Mouse (Mus musculus) megakaryocyte, embryonic 14.5 days (primary cell): ENCODE data around the gene Olfr214. TPM values are rescaled to one million over a fixed set of nuclear protein-coding genes. Genes with fewer than 3 reads are reported as not detected.
"Not testable (repeated sequence)": the region's sequence is repeated elsewhere in the genome, so short reads cannot be mapped to it uniquely, and the experiment has no call there.

Experiments
- H3K27me3 ChIP-seq: replicated peaks from 2 replicates; pipeline ENCODE3; 2012; ENCODE audit warnings: inconsistent platforms
- H3K36me3 ChIP-seq: replicated peaks from 2 replicates; pipeline ENCODE3; 2012; ENCODE audit warnings: low read length, inconsistent platforms, mixed read lengths
- H3K4me1 ChIP-seq: 2 replicates; pipeline ENCODE4 v1.6.1; 2012; ENCODE audit warnings: inconsistent platforms
- H3K4me3 ChIP-seq: replicated peaks from 2 replicates; pipeline ENCODE3; 2012; ENCODE audit warnings: moderate library complexity, mild to moderate bottlenecking, inconsistent platforms
- H3K9me3 ChIP-seq: 2 replicates; pipeline ENCODE4 v1.6.1; 2012; ENCODE audit warnings: inconsistent platforms
- FLI1 ChIP-seq: IDR thresholded peaks from 2 replicates; pipeline ENCODE4 v1.6.1; 2012; ENCODE audit warnings: low read length, inconsistent platforms, mixed read lengths
- GATA1 ChIP-seq: IDR thresholded peaks from 3 replicates; pipeline ENCODE4 v1.6.1; 2012; ENCODE audit warnings: mixed read lengths, low read length, inconsistent platforms, borderline replicate concordance
- polyA plus RNA-seq: library from polyadenylated mRNA; stranded (reverse); fragments of >175 nt; gene quantifications from 2 replicates; pipeline ENCODE4 v1.2.3, GENCODE M21; 2012; ENCODE audit warnings: low replicate concordance; ENCODE audit not compliant: insufficient read depth

The Olfr214 gene
- polyA plus RNA-seq = not detected in 2 replicates

- no peak within 1 kb of the TSS for H3K4me3 ChIP-seq
- H3K27me3 ChIP-seq = peaks cover 7% of the 10 kb centered on the region
- H3K9me3 ChIP-seq = peaks cover 9% of the 10 kb centered on the region
- H3K36me3 ChIP-seq = no peaks in the 10 kb centered on the region
- 0 out of 2 replicates have a peak, but pooled peaks cover 4% of the 10 kb centered on the region for H3K4me1 ChIP-seq
- TF ChIP-seq GATA1 (no peak), FLI1 (no peak)
Measured at GRCm38 (mm10) chr6:116553935-116554334, at the start of gene Olfr214. TSS of gene Olfr214 (plus strand) at chr6:116554235.

GRCm38 (mm10) chr6:116506302-116507003 is 47.6 kb upstream of the Olfr214 start, which contains the start of gene Olfr212:
TSS of gene Olfr212 (plus strand) at chr6:116506516.
- peaks cover 41% of the 10 kb centered on the region for H3K9me3 ChIP-seq
- not testable (repeated sequence) for H3K27me3 ChIP-seq, H3K36me3 ChIP-seq, H3K4me3 ChIP-seq, H3K4me1 ChIP-seq

- Histone ChIP-seq H3K4me3 (no peak overlapping the region), H3K4me1 (no peaks in the 10 kb centered on the region), H3K9me3 (peaks cover 6% of the 10 kb centered on the region), H3K27me3 (peaks cover 2% of the 10 kb centered on the region), H3K36me3 (no peaks in the 10 kb centered on the region)
- no peak for TF ChIP-seq GATA1
- no peak for TF ChIP-seq FLI1
Measured at GRCm38 (mm10) chr6:116514832-116515231, 39.2 kb upstream of the Olfr214 start.

GRCm38 (mm10) chr6:116538156-116538555 is 15.9 kb upstream of the Olfr214 start, which contains the start of gene Olfr213:
TSS of gene Olfr213 (plus strand) at chr6:116538456.
- H3K27me3 ChIP-seq = no peaks in the 10 kb centered on the region
- H3K36me3 ChIP-seq = no peaks in the 10 kb centered on the region
- no peak for TF ChIP-seq FLI1
- no peak for TF ChIP-seq GATA1
- peaks cover 12% of the 10 kb centered on the region for H3K4me1 ChIP-seq
- H3K9me3 ChIP-seq = 0 out of 2 replicates have a peak, but pooled peaks cover 4% of the 10 kb centered on the region
- H3K4me3 ChIP-seq = no peak within 1 kb of the TSS

- no peaks in the 10 kb centered on the region for H3K36me3 ChIP-seq
- peaks cover 34% of the 10 kb centered on the region for H3K4me1 ChIP-seq
- no peak for TF ChIP-seq GATA1
- no peak for TF ChIP-seq FLI1
- H3K27me3 ChIP-seq = no peaks in the 10 kb centered on the region
- no peaks in the 10 kb centered on the region for H3K9me3 ChIP-seq
- H3K4me3 ChIP-seq = no peak overlapping the region
Measured at GRCm38 (mm10) chr6:116542500-116542899, 11.5 kb upstream of the Olfr214 start.

- H3K9me3 ChIP-seq, H3K4me3 ChIP-seq, H3K36me3 ChIP-seq, H3K27me3 ChIP-seq: not testable (repeated sequence)
- peaks cover 18% of the 10 kb centered on the region for H3K4me1 ChIP-seq
Measured at GRCm38 (mm10) chr6:116550841-116551240, 3.2 kb upstream of the Olfr214 start, which contains the start of gene Gm5580. TSS of gene Gm5580 (plus strand) at chr6:116551141.

GRCm38 (mm10) chr6:116554952-116555351 is 917 bp downstream of the Olfr214 start:
- no peak for TF ChIP-seq GATA1
- TF ChIP-seq FLI1 = no peak
- Histone ChIP-seq H3K36me3 (no peaks in the 10 kb centered on the region), H3K9me3 (peaks cover 9% of the 10 kb centered on the region), H3K27me3 (peaks cover 7% of the 10 kb centered on the region), H3K4me1 (0 out of 2 replicates have a peak, but pooled peaks cover 4% of the 10 kb centered on the region), H3K4me3 (no peak overlapping the region)

GRCm38 (mm10) chr6:116569834-116570233 is 15.8 kb downstream of the Olfr214 start:
- H3K4me1 ChIP-seq = peaks cover 7% of the 10 kb centered on the region
- no peaks in the 10 kb centered on the region for H3K36me3 ChIP-seq
- no peak overlapping the region for H3K4me3 ChIP-seq
- peaks cover 3% of the 10 kb centered on the region for H3K9me3 ChIP-seq
- no peak for TF ChIP-seq FLI1
- TF ChIP-seq GATA1 = no peak
- H3K27me3 ChIP-seq = peaks cover 5% of the 10 kb centered on the region

- H3K36me3 ChIP-seq = no peaks in the 10 kb centered on the region
- H3K9me3 ChIP-seq = no peaks in the 10 kb centered on the region
- H3K27me3 ChIP-seq = peaks cover 13% of the 10 kb centered on the region
- TF ChIP-seq GATA1 = no peak
- TF ChIP-seq FLI1 = no peak
- H3K4me3 ChIP-seq = no peak within 1 kb of the TSS
- peaks cover 3% of the 10 kb centered on the region; the same call in 1 of the 2 replicates for H3K4me1 ChIP-seq
Measured at GRCm38 (mm10) chr6:116584095-116584494, 30.1 kb downstream of the Olfr214 start, which contains the start of gene Olfr215. TSS of gene Olfr215 (minus strand) at chr6:116584195.

- not testable (repeated sequence) for H3K4me1 ChIP-seq, H3K27me3 ChIP-seq, H3K9me3 ChIP-seq, H3K4me3 ChIP-seq, H3K36me3 ChIP-seq
Measured at GRCm38 (mm10) chr6:116600969-116601368, 46.9 kb downstream of the Olfr214 start.
